Mouse (Mus musculus): Measurements from ENCODE around the gene Olfr582. TPM values are rescaled to one million over a fixed set of nuclear protein-coding genes. Genes with fewer than 3 reads are reported as not detected.

Olfr582 gene
- polyA plus RNA-seq (2014; fragmentation: Illumina TruSeq; extraction: RNeasy Lipid Tissue Mini Kit (QIAGEN cat#74804); ENCODE audit: low read depth, low replicate concordance), result not detected

DNA sequence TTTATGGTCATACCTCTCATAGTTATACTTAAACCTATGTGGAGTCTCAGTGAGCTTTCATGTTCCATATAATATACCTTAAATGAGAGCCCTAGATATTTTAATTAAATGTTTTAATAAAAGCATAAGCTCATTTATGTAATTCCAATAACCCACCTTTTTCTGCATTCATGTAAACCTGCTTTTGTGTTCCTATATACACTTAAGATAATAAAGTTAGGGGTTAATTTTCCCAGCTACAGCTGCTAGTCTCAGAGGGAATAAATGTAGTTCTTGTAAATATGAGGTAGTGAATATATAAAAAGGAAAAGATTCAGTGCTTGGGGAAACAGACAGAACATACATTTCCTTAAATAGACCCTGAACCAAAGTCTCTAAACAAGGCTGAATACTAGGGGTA is at the start of gene Olfr582:
TSS of gene Olfr582 (plus strand) at position 301 of the 400 bp plus-strand sequence.

DNA sequence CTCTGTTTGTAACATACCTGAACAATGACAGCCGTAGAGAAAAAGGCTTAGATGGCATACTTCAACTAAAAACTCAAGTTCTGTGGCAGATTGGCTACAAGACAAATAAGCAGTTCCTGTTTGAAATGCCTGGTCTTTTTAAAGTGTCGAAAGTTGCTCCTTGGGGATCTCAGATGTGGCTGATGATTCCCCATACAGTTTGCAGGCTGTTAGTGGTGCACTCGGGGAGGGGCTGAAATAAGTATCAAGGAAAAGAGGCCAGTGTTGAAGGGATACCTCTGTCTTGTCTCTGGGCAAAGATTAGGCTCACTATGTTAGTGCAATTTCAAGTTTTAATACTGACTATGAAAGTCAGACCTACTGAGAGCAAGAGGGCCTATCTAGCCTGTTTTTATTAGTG is 48.6 kb upstream of the Olfr582 start, which contains the start of gene Olfr578:
TSS of gene Olfr578 (minus strand) at position 101 of the 400 bp plus-strand sequence.

DNA sequence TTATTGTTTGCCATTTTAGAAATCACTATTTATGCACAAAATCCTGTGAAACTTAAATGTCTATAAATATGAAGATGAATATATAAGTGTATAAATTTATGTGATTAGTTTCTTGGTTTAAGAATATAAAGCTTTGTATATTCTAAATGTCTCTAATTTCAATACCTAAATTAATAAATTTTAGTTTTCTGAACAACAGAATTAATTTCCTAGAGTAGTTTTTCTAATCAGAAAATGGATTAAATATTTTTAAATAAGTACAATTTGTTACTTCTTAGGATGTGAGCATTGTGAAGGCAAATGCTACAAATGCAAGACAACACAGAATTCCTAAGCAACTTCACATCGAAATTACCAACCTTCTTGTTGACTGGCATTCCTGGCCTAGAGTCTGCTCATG is 13.2 kb downstream of the Olfr582 start, which contains the start of gene Olfr583:
TSS of gene Olfr583 (plus strand) at position 301 of the 400 bp plus-strand sequence.

DNA sequence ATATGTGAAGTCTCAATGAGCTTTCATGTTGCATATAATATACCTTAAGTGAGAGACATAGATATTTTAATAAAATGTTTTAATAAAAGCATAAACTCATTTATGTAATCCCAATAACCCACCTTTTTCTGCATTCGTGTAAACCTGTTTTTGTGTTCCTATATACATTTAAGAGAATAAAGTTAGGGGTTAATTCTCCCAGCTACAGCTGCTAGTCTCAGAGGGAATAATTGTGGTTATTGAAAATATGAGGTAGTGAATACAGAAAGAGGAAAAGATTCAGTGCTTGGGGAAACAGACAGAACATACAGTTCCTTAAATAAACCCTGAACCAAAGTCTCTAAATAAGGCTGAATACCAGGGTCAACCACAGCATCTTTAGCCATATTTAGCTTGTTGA is 43.8 kb downstream of the Olfr582 start, which contains the start of gene Olfr584:
TSS of gene Olfr584 (plus strand) at position 301 of the 400 bp plus-strand sequence.

Other genes with a start within 250 kb of the Olfr582 start
- gene Olfr564, start 234.5 kb upstream of the Olfr582 start, polyA plus RNA-seq (2014; fragmentation: Illumina TruSeq; extraction: RNeasy Lipid Tissue Mini Kit (QIAGEN cat#74804); ENCODE audit: low read depth, low replicate concordance), result not detected
- not detected for gene Olfr566, start 179.3 kb upstream of the Olfr582 start, polyA plus RNA-seq (2014; fragmentation: Illumina TruSeq; extraction: RNeasy Lipid Tissue Mini Kit (QIAGEN cat#74804); ENCODE audit: low read depth, low replicate concordance)
- gene Olfr568, start 160.9 kb upstream of the Olfr582 start, polyA plus RNA-seq (2014; fragmentation: Illumina TruSeq; extraction: RNeasy Lipid Tissue Mini Kit (QIAGEN cat#74804); ENCODE audit: low read depth, low replicate concordance), result 0.24 TPM
- not detected for gene Olfr569, start 147.1 kb upstream of the Olfr582 start, polyA plus RNA-seq (2014; fragmentation: Illumina TruSeq; extraction: RNeasy Lipid Tissue Mini Kit (QIAGEN cat#74804); ENCODE audit: low read depth, low replicate concordance)
- not detected for gene Olfr570, start 143.4 kb upstream of the Olfr582 start, polyA plus RNA-seq (2014; fragmentation: Illumina TruSeq; extraction: RNeasy Lipid Tissue Mini Kit (QIAGEN cat#74804); ENCODE audit: low read depth, low replicate concordance)
- gene Olfr571, start 120.5 kb upstream of the Olfr582 start, polyA plus RNA-seq (2014; fragmentation: Illumina TruSeq; extraction: RNeasy Lipid Tissue Mini Kit (QIAGEN cat#74804); ENCODE audit: low read depth, low replicate concordance), result not detected
- gene Olfr572, start 113.6 kb upstream of the Olfr582 start, polyA plus RNA-seq (2014; fragmentation: Illumina TruSeq; extraction: RNeasy Lipid Tissue Mini Kit (QIAGEN cat#74804); ENCODE audit: low read depth, low replicate concordance), result not detected
- not detected for gene Olfr573-ps1, start 95.4 kb upstream of the Olfr582 start, polyA plus RNA-seq (2014; fragmentation: Illumina TruSeq; extraction: RNeasy Lipid Tissue Mini Kit (QIAGEN cat#74804); ENCODE audit: low read depth, low replicate concordance)
- gene Olfr574, start 89.6 kb upstream of the Olfr582 start, polyA plus RNA-seq (2014; fragmentation: Illumina TruSeq; extraction: RNeasy Lipid Tissue Mini Kit (QIAGEN cat#74804); ENCODE audit: low read depth, low replicate concordance), result not detected
- gene Olfr575, start 79.2 kb upstream of the Olfr582 start, polyA plus RNA-seq (2014; fragmentation: Illumina TruSeq; extraction: RNeasy Lipid Tissue Mini Kit (QIAGEN cat#74804); ENCODE audit: low read depth, low replicate concordance), result not detected
- gene Olfr576, start 75.4 kb upstream of the Olfr582 start, polyA plus RNA-seq (2014; fragmentation: Illumina TruSeq; extraction: RNeasy Lipid Tissue Mini Kit (QIAGEN cat#74804); ENCODE audit: low read depth, low replicate concordance), result not detected
- not detected for gene Olfr577, start 62.1 kb upstream of the Olfr582 start, polyA plus RNA-seq (2014; fragmentation: Illumina TruSeq; extraction: RNeasy Lipid Tissue Mini Kit (QIAGEN cat#74804); ENCODE audit: low read depth, low replicate concordance)
- gene Olfr578, start 48.7 kb upstream of the Olfr582 start, polyA plus RNA-seq (2014; fragmentation: Illumina TruSeq; extraction: RNeasy Lipid Tissue Mini Kit (QIAGEN cat#74804); ENCODE audit: low read depth, low replicate concordance), result not detected
- not detected for gene Olfr583, start 13.3 kb downstream of the Olfr582 start, polyA plus RNA-seq (2014; fragmentation: Illumina TruSeq; extraction: RNeasy Lipid Tissue Mini Kit (QIAGEN cat#74804); ENCODE audit: low read depth, low replicate concordance)
- gene Olfr584, start 43.9 kb downstream of the Olfr582 start, polyA plus RNA-seq (2014; fragmentation: Illumina TruSeq; extraction: RNeasy Lipid Tissue Mini Kit (QIAGEN cat#74804); ENCODE audit: low read depth, low replicate concordance), result not detected
- gene Olfr585, start 59.7 kb downstream of the Olfr582 start, polyA plus RNA-seq (2014; fragmentation: Illumina TruSeq; extraction: RNeasy Lipid Tissue Mini Kit (QIAGEN cat#74804); ENCODE audit: low read depth, low replicate concordance), result not detected
- not detected for gene Olfr586, start 87.6 kb downstream of the Olfr582 start, polyA plus RNA-seq (2014; fragmentation: Illumina TruSeq; extraction: RNeasy Lipid Tissue Mini Kit (QIAGEN cat#74804); ENCODE audit: low read depth, low replicate concordance)
- gene Olfr588-ps1, start 102.9 kb downstream of the Olfr582 start, polyA plus RNA-seq (2014; fragmentation: Illumina TruSeq; extraction: RNeasy Lipid Tissue Mini Kit (QIAGEN cat#74804); ENCODE audit: low read depth, low replicate concordance), result not detected
- gene Olfr589, start 118.3 kb downstream of the Olfr582 start, polyA plus RNA-seq (2014; fragmentation: Illumina TruSeq; extraction: RNeasy Lipid Tissue Mini Kit (QIAGEN cat#74804); ENCODE audit: low read depth, low replicate concordance), result not detected
- not detected for gene Olfr591, start 140.3 kb downstream of the Olfr582 start, polyA plus RNA-seq (2014; fragmentation: Illumina TruSeq; extraction: RNeasy Lipid Tissue Mini Kit (QIAGEN cat#74804); ENCODE audit: low read depth, low replicate concordance)
- gene Olfr592, start 146.8 kb downstream of the Olfr582 start, polyA plus RNA-seq (2014; fragmentation: Illumina TruSeq; extraction: RNeasy Lipid Tissue Mini Kit (QIAGEN cat#74804); ENCODE audit: low read depth, low replicate concordance), result not detected
- gene Olfr593, start 173.8 kb downstream of the Olfr582 start, polyA plus RNA-seq (2014; fragmentation: Illumina TruSeq; extraction: RNeasy Lipid Tissue Mini Kit (QIAGEN cat#74804); ENCODE audit: low read depth, low replicate concordance), result not detected
- not detected for gene Olfr594, start 179.0 kb downstream of the Olfr582 start, polyA plus RNA-seq (2014; fragmentation: Illumina TruSeq; extraction: RNeasy Lipid Tissue Mini Kit (QIAGEN cat#74804); ENCODE audit: low read depth, low replicate concordance)
- gene Usp17ld, start 214.5 kb downstream of the Olfr582 start, polyA plus RNA-seq (2014; fragmentation: Illumina TruSeq; extraction: RNeasy Lipid Tissue Mini Kit (QIAGEN cat#74804); ENCODE audit: low read depth, low replicate concordance), result not detected

Measured in testis, adult 10 weeks (tissue).